19 mouse cellular contexts compared by ENCODE assay signal in the genomic region with DNA sequence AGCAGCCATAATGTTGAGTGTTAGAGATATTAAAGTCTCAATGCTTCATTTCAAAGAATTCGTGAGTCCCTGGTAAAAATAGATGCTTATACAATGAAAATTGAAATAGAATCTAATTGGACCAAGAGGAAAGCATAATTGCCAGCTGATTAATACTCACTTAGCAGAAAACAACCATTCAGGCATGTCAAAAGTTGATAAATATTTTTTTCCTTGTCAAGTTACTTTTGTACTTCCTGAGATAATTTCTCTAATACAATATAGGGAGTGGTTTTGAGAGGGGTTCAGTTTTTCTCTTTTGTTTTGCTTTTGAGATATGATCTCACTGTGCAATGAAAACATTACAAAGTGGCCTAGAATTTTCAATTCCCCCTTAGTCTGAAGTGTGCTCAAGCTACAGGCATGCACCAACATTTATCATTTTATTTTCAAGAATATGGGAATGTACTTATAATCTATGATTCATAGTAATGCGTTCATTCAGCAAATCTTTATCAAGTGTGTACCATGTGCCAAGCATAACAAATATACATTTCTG. TPM values are rescaled to one million over a fixed set of nuclear protein-coding genes. Genes with fewer than 3 reads are reported as not detected.
A peak's percentile ranks its signal among the peaks of the same experiment; 100 is the strongest.
DNase-seq lines count a peak whose midpoint lies in the region; ATAC-seq and TF ChIP-seq lines count a peak whose summit lies in the region.
"Had no signal": no experiment of that assay in that cellular context is flagged by ENCODE, and none has a peak within 500 bp of the region (broad histone marks: within the 10 kb centered on the region; RNA-seq: fewer than 3 reads in every experiment).

No protein-coding gene starts in this region.

- H3K4me3 ChIP-seq in liver, embryonic 15.5 days (replicated peaks), result no peak overlapping the region
- no peak overlapping the region for H3K4me3 ChIP-seq in liver, embryonic 11.5 days (ENCODE audit: low read depth, low read length)
- peak overlapping the region in 1 of 2 experiments; percentile 19; a peak in 2 of 4 replicates for H3K4me3 ChIP-seq in MEL (ENCODE audit: control insufficient read depth in 1 of 2, insufficient read depth in 1 of 2, low read depth in 2 of 2, low read length in 2 of 2)
- H3K4me3 ChIP-seq in kidney, embryonic 15.5 days (replicated peaks), result no peak overlapping the region

- peaks cover 28% of the 10 kb centered on the region for H3K4me1 ChIP-seq in liver, embryonic 15.5 days (replicated peaks)
- H3K4me1 ChIP-seq in liver, embryonic 11.5 days (replicated peaks; ENCODE audit: control insufficient read depth, insufficient read depth, low read length), result 0 out of 2 replicates have a peak, but pooled peaks cover 4% of the 10 kb centered on the region
- peaks cover 20 to 23% of the 10 kb centered on the region in 2 experiments for H3K4me1 ChIP-seq in MEL (ENCODE audit: control insufficient read depth in 1 of 2, insufficient read depth in 2 of 2, low read length in 2 of 2)
- H3K4me1 ChIP-seq in kidney, embryonic 15.5 days, result peaks cover 8% of the 10 kb centered on the region; the same call in 1 of the 2 replicates

- TF ChIP-seq POLR2A in MEL (IDR thresholded peaks at IDR 0.05; ENCODE audit: control insufficient read depth in 1 of 2, insufficient read depth in 1 of 2, low read depth in 1 of 2, low read length in 2 of 2, poor library complexity in 1 of 2), result no peak

- no peak for DNase-seq in liver, embryonic 11.5 days (ENCODE audit: low spot score)
- DNase-seq in MEL (ENCODE audit: low read depth, low spot score), result no peak
- DNase-seq: adrenal gland, adult 2 months; adrenal gland, adult 8-10 months; adrenal gland, postnatal 10 days; adrenal gland, postnatal 14 days; adrenal gland, postnatal 25 days; adrenal gland, postnatal 36 days; B cell, adult 2 months; cerebellum, adult 11 months; cerebellum, adult 11-12 months; cerebellum, adult 18-20 months; cerebellum, adult 2 months had no signal

- no peaks in the 10 kb centered on the region for H3K9me3 ChIP-seq in liver, embryonic 15.5 days (replicated peaks)
- peaks cover 3% of the 10 kb centered on the region; the same call in 1 of the 2 replicates for H3K9me3 ChIP-seq in liver, embryonic 11.5 days (ENCODE audit: control insufficient read depth, low read length)
- H3K9me3 ChIP-seq in MEL (replicated peaks; ENCODE audit: insufficient read depth, low read length), result no peaks in the 10 kb centered on the region
- no peaks in the 10 kb centered on the region for H3K9me3 ChIP-seq in kidney, embryonic 15.5 days (replicated peaks)
- H3K9me3 ChIP-seq: G1E had no signal

- 62% methylated on average over 2 of the region's 2 CpGs for WGBS in liver, embryonic 15.5 days (ENCODE audit: insufficient replicate concordance)
- 75% methylated on average over 2 of the region's 2 CpGs for WGBS in liver, embryonic 11.5 days
- 85% methylated on average over 2 of the region's 2 CpGs for WGBS in kidney, embryonic 15.5 days

- 0 out of 2 replicates have a peak overlapping the region, but pooled peaks have one; percentile 6 for H3K27ac ChIP-seq in liver, embryonic 15.5 days (replicated peaks)
- H3K27ac ChIP-seq in liver, embryonic 11.5 days (ENCODE audit: low read depth, low read length), result no peak overlapping the region
- no peak overlapping the region for H3K27ac ChIP-seq in MEL (ENCODE audit: control insufficient read depth, low read depth, low read length)
- H3K27ac ChIP-seq in kidney, embryonic 15.5 days, result no peak overlapping the region

- ATAC-seq in liver, embryonic 15.5 days (ENCODE audit: insufficient read depth), result no peak
- no peak for ATAC-seq in liver, embryonic 11.5 days (replicated peaks; ENCODE audit: low FRiP score)
- no peak for ATAC-seq in kidney, embryonic 15.5 days (replicated peaks; ENCODE audit: low FRiP score)
- ATAC-seq: activated CD4-positive, CD25-positive, alpha-beta regulatory T cell, adult 4 months; CD4-positive, CD25-positive, alpha-beta regulatory T cell, adult 4 months; Patski had no signal

- no peak overlapping the region for H3K9ac ChIP-seq in liver, embryonic 15.5 days
- no peak overlapping the region for H3K9ac ChIP-seq in liver, embryonic 11.5 days (ENCODE audit: low read depth, low read length)
- H3K9ac ChIP-seq in MEL (ENCODE audit: control insufficient read depth, low read depth, low read length, poor library complexity, severe bottlenecking), result no peak overlapping the region; the same call in 1 of the 2 replicates
- no peak overlapping the region for H3K9ac ChIP-seq in kidney, embryonic 15.5 days

- no peak overlapping the region for H3K4me2 ChIP-seq in liver, embryonic 15.5 days
- no peak overlapping the region for H3K4me2 ChIP-seq in liver, embryonic 11.5 days
- no peak overlapping the region for H3K4me2 ChIP-seq in kidney, embryonic 15.5 days

- TF ChIP-seq CTCF in MEL (IDR thresholded peaks at IDR 0.05 in 2 of 3, conservative IDR thresholded peaks at IDR 0.05 in 1 of 3; ENCODE audit: control insufficient read depth in 1 of 3, insufficient read depth in 1 of 3, low read depth in 2 of 3, low read length in 3 of 3, poor library complexity in 1 of 3, severe bottlenecking in 1 of 3), result no peak

- peak; percentile 67 to 71; a peak in 3 of 4 replicates for TF ChIP-seq EP300 in MEL (IDR thresholded peaks at IDR 0.05; ENCODE audit: low read depth in 1 of 2, low read length in 2 of 2)

- no peak for TF ChIP-seq RAD21 in MEL (IDR thresholded peaks at IDR 0.05; ENCODE audit: low read depth, low read length)

- H3K36me3 ChIP-seq in liver, embryonic 15.5 days (replicated peaks), result no peaks in the 10 kb centered on the region; the same call in 1 of the 2 replicates
- H3K36me3 ChIP-seq in liver, embryonic 11.5 days (ENCODE audit: control insufficient read depth, insufficient read depth, low read length), result no peaks in the 10 kb centered on the region
- peaks cover 4 to 38% of the 10 kb centered on the region in 2 experiments for H3K36me3 ChIP-seq in MEL (ENCODE audit: control insufficient read depth in 1 of 2, insufficient read depth in 2 of 2, low read length in 2 of 2)
- no peaks in the 10 kb centered on the region for H3K36me3 ChIP-seq in kidney, embryonic 15.5 days

- peaks cover 25% of the 10 kb centered on the region for H3K79me2 ChIP-seq in MEL (ENCODE audit: control insufficient read depth, insufficient read depth, low read length, poor library complexity)

- H3K27me3 ChIP-seq in liver, embryonic 15.5 days, result no peaks in the 10 kb centered on the region
- no peaks in the 10 kb centered on the region for H3K27me3 ChIP-seq in liver, embryonic 11.5 days (replicated peaks; ENCODE audit: control insufficient read depth, insufficient read depth, low read length)
- no peaks in the 10 kb centered on the region for H3K27me3 ChIP-seq in MEL (ENCODE audit: control insufficient read depth in 1 of 2, insufficient read depth in 2 of 2, low read length in 2 of 2)
- no peaks in the 10 kb centered on the region for H3K27me3 ChIP-seq in kidney, embryonic 15.5 days

TF ChIP-seq in MEL, 35 proteins besides CTCF, POLR2A, EP300 and RAD21 (continues in another document):
- TF ChIP-seq E2F4 (IDR thresholded peaks at IDR 0.05; ENCODE audit: borderline replicate concordance, low read depth, low read length) (no peak), ELF1 (IDR thresholded peaks at IDR 0.05; ENCODE audit: low read depth, low read length) (0 out of 2 replicates have a peak, but pooled peaks have one; percentile 19), ZMIZ1 (IDR thresholded peaks at IDR 0.05; ENCODE audit: low read depth, low read length) (no peak), JUND (IDR thresholded peaks at IDR 0.05; ENCODE audit: low read depth, low read length) (no peak), ETS1 (IDR thresholded peaks at IDR 0.05; ENCODE audit: low read depth, low read length) (peak; percentile 84), GABPA (IDR thresholded peaks at IDR 0.05; ENCODE audit: low read depth, low read length) (no peak), NRF1 (IDR thresholded peaks at IDR 0.05; ENCODE audit: insufficient read depth, low read depth, low read length, poor library complexity, severe bottlenecking) (no peak), MEF2A (IDR thresholded peaks at IDR 0.05; ENCODE audit: extremely low read depth, insufficient replicate concordance, low read depth, low read length, poor library complexity, severe bottlenecking) (no peak), RCOR1 (IDR thresholded peaks at IDR 0.05; ENCODE audit: low read depth, low read length) (no peak), MYB (IDR thresholded peaks at IDR 0.05; ENCODE audit: low read depth, low read length) (no peak), MAFK (IDR thresholded peaks at IDR 0.05; ENCODE audit: borderline replicate concordance, low read depth, low read length) (0 out of 2 replicates have a peak, but pooled peaks have one; percentile 30), UBTF (IDR thresholded peaks at IDR 0.05; ENCODE audit: borderline replicate concordance, insufficient read depth, low read depth, low read length) (no peak), NELFE (IDR thresholded peaks at IDR 0.05; ENCODE audit: low read depth, low read length) (no peak), USF1 (IDR thresholded peaks at IDR 0.05; ENCODE audit: low read depth, low read length) (no peak)

RNA-seq across cellular contexts. Expression of gene Eif3a, which starts 2.8 kb away (rescaled TPM):
- 74.9 and 78.5 TPM in 2 replicates for polyA plus RNA-seq in liver, embryonic 15.5 days (2015; fragmentation: Nextera tagmentation; extraction: Ambion mirVana)
- 199 and 208 TPM in 2 replicates for polyA plus RNA-seq in liver, embryonic 11.5 days (2014; fragmentation: Nextera tagmentation; extraction: Ambion mirVana)
- 331 and 352 TPM in 2 replicates for total RNA-seq in MEL (2012; rRNA removed)
- polyA plus RNA-seq in MEL (2012; ENCODE audit: insufficient read depth in 1 of 2, insufficient read length in 2 of 2, low read depth in 1 of 2, low replicate concordance in 2 of 2, missing spikeins in 1 of 2), result 100 to 1,000 TPM; 424 to 914 TPM
- 151 and 153 TPM in 2 replicates for polyA plus RNA-seq in kidney, embryonic 15.5 days (2015; fragmentation: Nextera tagmentation; extraction: Ambion mirVana)

RNA-seq across cellular contexts. Expression of gene Fam45a, which starts 18.1 kb away (rescaled TPM):
- 20.2 and 20.9 TPM in 2 replicates for polyA plus RNA-seq in liver, embryonic 15.5 days (2015; fragmentation: Nextera tagmentation; extraction: Ambion mirVana)
- polyA plus RNA-seq in liver, embryonic 11.5 days (2014; fragmentation: Nextera tagmentation; extraction: Ambion mirVana), result 34.1 and 36.0 TPM in 2 replicates
- 12.1 and 13.0 TPM in 2 replicates for total RNA-seq in MEL (2012; rRNA removed)
- polyA plus RNA-seq in MEL (2012; ENCODE audit: insufficient read depth in 1 of 2, insufficient read length in 2 of 2, low read depth in 1 of 2, low replicate concordance in 2 of 2, missing spikeins in 1 of 2), result 10 to 100 TPM in 1 of 2 experiments, not detected in 1; 20.4 TPM
- polyA plus RNA-seq in kidney, embryonic 15.5 days (2015; fragmentation: Nextera tagmentation; extraction: Ambion mirVana), result 29.0 and 30.0 TPM in 2 replicates

RNA-seq across cellular contexts. Expression of gene Nanos1, which starts 37.5 kb away (rescaled TPM):
- 1.2 and 1.3 TPM in 2 replicates for polyA plus RNA-seq in liver, embryonic 15.5 days (2015; fragmentation: Nextera tagmentation; extraction: Ambion mirVana)
- polyA plus RNA-seq in liver, embryonic 11.5 days (2014; fragmentation: Nextera tagmentation; extraction: Ambion mirVana), result 1.2 and 1.4 TPM in 2 replicates
- total RNA-seq in MEL (2012; rRNA removed), result 3.8 and 4.5 TPM in 2 replicates
- 1 to 10 TPM in 1 of 2 experiments, not detected in 1; 4.6 TPM for polyA plus RNA-seq in MEL (2012; ENCODE audit: insufficient read depth in 1 of 2, insufficient read length in 2 of 2, low read depth in 1 of 2, low replicate concordance in 2 of 2, missing spikeins in 1 of 2)
- polyA plus RNA-seq in kidney, embryonic 15.5 days (2015; fragmentation: Nextera tagmentation; extraction: Ambion mirVana), result 1.1 and 1.5 TPM in 2 replicates
